In genomic region chr2:148870526-148870925, GRCm38 (mm10) we compare ENCODE assay signal across 22 mouse cellular contexts. TPM values are rescaled to one million over a fixed set of nuclear protein-coding genes. Genes with fewer than 3 reads are reported as not detected.
"Had no signal": no experiment of that assay in that cellular context is flagged by ENCODE, and none has a peak within 500 bp of the region (broad histone marks: within the 10 kb centered on the region; RNA-seq: fewer than 3 reads in every experiment).

No protein-coding gene starts in this region.

- H3K27ac ChIP-seq: midbrain, embryonic 10.5 days; midbrain, embryonic 12.5 days; neural tube, embryonic 12.5 days; stomach, embryonic 15.5 days; stomach, postnatal 0 days had no signal

- H3K4me3 ChIP-seq: midbrain, embryonic 10.5 days; midbrain, embryonic 12.5 days; neural tube, embryonic 12.5 days; stomach, embryonic 15.5 days had no signal

- H3K27me3 ChIP-seq: midbrain, embryonic 12.5 days; neural tube, embryonic 12.5 days; stomach, embryonic 15.5 days had no signal

- DNase-seq: lung, adult 18-20 months; lung, embryonic 14.5 days; lung, postnatal 14 days; lung, postnatal 4 days; midbrain, embryonic 14.5 days; right cerebral cortex, postnatal 14 days; thymus, postnatal 14 days; thymus, postnatal 36 days had no signal

- H3K4me2 ChIP-seq: lung, embryonic 14.5 days; midbrain, embryonic 12.5 days; neural tube, embryonic 12.5 days; stomach, embryonic 15.5 days had no signal

RNA-seq across cellular contexts. Expression of gene 9230104L09Rik, which starts 5.7 kb away (rescaled TPM):
- total RNA-seq: megakaryocyte, adult 5-6 weeks; megakaryocyte-erythroid progenitor cell, adult 5-6 weeks; neutrophil, adult 5-6 weeks had no signal
- polyA plus RNA-seq: liver, embryonic 16.5 days; lung, embryonic 14.5 days; lung, embryonic 16.5 days; midbrain, embryonic 10.5 days; midbrain, embryonic 12.5 days; midbrain, embryonic 14.5 days; midbrain, embryonic 16.5 days; neural tube, embryonic 12.5 days; neural tube, embryonic 14.5 days; spleen, adult 2 months; stomach, embryonic 15.5 days; stomach, postnatal 0 days had no signal

RNA-seq across cellular contexts. Expression of gene Cst9, which starts 35.6 kb away (rescaled TPM):
- total RNA-seq: megakaryocyte, adult 5-6 weeks; megakaryocyte-erythroid progenitor cell, adult 5-6 weeks; neutrophil, adult 5-6 weeks had no signal
- polyA plus RNA-seq: liver, embryonic 16.5 days; lung, embryonic 14.5 days; midbrain, embryonic 10.5 days; midbrain, embryonic 12.5 days; midbrain, embryonic 14.5 days; midbrain, embryonic 16.5 days; neural tube, embryonic 12.5 days; neural tube, embryonic 14.5 days; spleen, adult 2 months; stomach, embryonic 15.5 days; stomach, postnatal 0 days had no signal

RNA-seq across cellular contexts. Expression of gene Cst13, which starts 50.6 kb away (rescaled TPM):
- total RNA-seq: megakaryocyte, adult 5-6 weeks; megakaryocyte-erythroid progenitor cell, adult 5-6 weeks; neutrophil, adult 5-6 weeks had no signal
- polyA plus RNA-seq: liver, embryonic 16.5 days; lung, embryonic 14.5 days; lung, embryonic 16.5 days; midbrain, embryonic 10.5 days; midbrain, embryonic 12.5 days; midbrain, embryonic 14.5 days; midbrain, embryonic 16.5 days; neural tube, embryonic 12.5 days; neural tube, embryonic 14.5 days; spleen, adult 2 months; stomach, embryonic 15.5 days; thymus, postnatal 0 days had no signal
